Mouse (Mus musculus) mouse trophoblast stem cell (cell line): ENCODE measurements around the gene Pitpnc1.

Experiments used
- in situ Hi-C, 2 experiments: fragments of 300-500 bp; cut with MseI, MboI; formaldehyde crosslinking; loops; 2 replicates in 1 of 2; 3 replicates in 1 of 2; pipeline ENCODE4 v1.15.1; 2025

Gene Pitpnc1

GRCm38 (mm10) chr11:107332332-107332731 is 138.2 kb downstream of the Pitpnc1 start:
- in situ Hi-C loops = no loop called here

- in situ Hi-C loops = no loop called here
Measured at GRCm38 (mm10) chr11:107331425-107331824, 139.1 kb downstream of the Pitpnc1 start.

- in situ Hi-C loops = no loop called here
Measured at GRCm38 (mm10) chr11:107327326-107327725, 143.2 kb downstream of the Pitpnc1 start.

GRCm38 (mm10) chr11:107325739-107326725 is 144.5 kb downstream of the Pitpnc1 start:
- in situ Hi-C loops = no loop called here

- in situ Hi-C loops = no loop called here
Measured at GRCm38 (mm10) chr11:107325226-107325625, 145.3 kb downstream of the Pitpnc1 start.

GRCm38 (mm10) chr11:107323173-107323572 is 147.3 kb downstream of the Pitpnc1 start:
- in situ Hi-C loops = no loop called here

- in situ Hi-C loops = no loop called here
Measured at GRCm38 (mm10) chr11:107322226-107322625, 148.3 kb downstream of the Pitpnc1 start.

GRCm38 (mm10) chr11:107321819-107322218 is 148.7 kb downstream of the Pitpnc1 start:
- in situ Hi-C loops = no loop called here

GRCm38 (mm10) chr11:107319861-107320260 is 150.6 kb downstream of the Pitpnc1 start:
- in situ Hi-C loops = no loop called here

- in situ Hi-C loops = no loop called here
Measured at GRCm38 (mm10) chr11:107317653-107318281, 152.7 kb downstream of the Pitpnc1 start.

GRCm38 (mm10) chr11:107315475-107315874 is 155.0 kb downstream of the Pitpnc1 start:
- in situ Hi-C loops = no loop called here

GRCm38 (mm10) chr11:107310338-107311121 is 160.0 kb downstream of the Pitpnc1 start:
- in situ Hi-C loops = no loop called here

- in situ Hi-C loops = no loop called here
Measured at GRCm38 (mm10) chr11:107306170-107306569, 164.3 kb downstream of the Pitpnc1 start.

GRCm38 (mm10) chr11:107302141-107302540 is 168.4 kb downstream of the Pitpnc1 start:
- in situ Hi-C loops = no loop called here

GRCm38 (mm10) chr11:107300235-107300634 is 170.3 kb downstream of the Pitpnc1 start:
- in situ Hi-C loops = no loop called here

- in situ Hi-C loops = no loop called here
Measured at GRCm38 (mm10) chr11:107299511-107300120, 170.9 kb downstream of the Pitpnc1 start.

GRCm38 (mm10) chr11:107296176-107296575 is 174.3 kb downstream of the Pitpnc1 start:
- in situ Hi-C loops = no loop called here

- in situ Hi-C loops = no loop called here
Measured at GRCm38 (mm10) chr11:107292036-107292435, 178.5 kb downstream of the Pitpnc1 start.

- in situ Hi-C loops = no loop called here
Measured at GRCm38 (mm10) chr11:107288186-107288563, 182.3 kb downstream of the Pitpnc1 start.

- in situ Hi-C loops = no loop called here
Measured at GRCm38 (mm10) chr11:107287215-107288185, 183.0 kb downstream of the Pitpnc1 start.
